Mouse (Mus musculus): ENCODE measurements around the gene Sgcd. TPM values are rescaled to one million over a fixed set of nuclear protein-coding genes. Genes with fewer than 3 reads are reported as not detected.

The Sgcd gene
- polyA plus RNA-seq, 1 experiment from 2014 or later, result 2.5 TPM

DNA sequence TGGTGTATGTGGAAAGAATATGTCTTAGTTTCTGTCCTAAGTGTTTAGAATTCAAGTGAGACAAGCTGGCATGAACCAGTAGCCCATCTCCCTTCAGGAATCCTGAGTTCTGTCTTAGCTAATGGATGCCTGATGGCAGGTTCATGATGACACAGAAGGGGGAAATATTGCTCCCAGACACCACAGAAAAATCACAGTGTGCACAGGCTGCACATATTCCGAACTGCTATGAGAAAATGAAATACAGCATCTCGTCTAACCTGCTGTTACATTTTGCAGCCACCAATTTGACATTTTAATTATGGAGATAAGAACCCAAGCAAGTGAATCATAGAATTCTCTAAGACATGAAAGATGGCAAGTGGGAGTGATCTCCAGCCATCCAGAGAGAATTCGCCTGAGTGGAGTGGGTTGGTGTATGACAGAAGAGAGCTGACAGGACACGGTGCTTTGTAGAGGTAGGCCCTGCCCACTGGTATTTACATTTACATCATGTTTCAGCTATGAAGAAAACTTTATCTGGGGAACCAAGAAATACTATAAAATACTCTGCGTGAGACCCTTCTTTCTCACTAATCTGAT, 1076.0 kb downstream of the Sgcd start:
- ATAC-seq (ENCODE audit: low FRiP score, low TSS enrichment), result no peak
- no peaks in the 10 kb centered on the region for H3K27me3 ChIP-seq (ENCODE audit: insufficient read depth, low read length)
- no peak overlapping the region for H3K27ac ChIP-seq (ENCODE audit: low read length)
- no peak overlapping the region for H3K9ac ChIP-seq (replicated peaks; ENCODE audit: low read length)
- no peaks in the 10 kb centered on the region for H3K4me1 ChIP-seq (ENCODE audit: insufficient read depth, low read length)
- no peaks in the 10 kb centered on the region for H3K9me3 ChIP-seq (ENCODE audit: low read length)
- 53% methylated on average over 5 of the region's 5 CpGs for WGBS
- no peaks in the 10 kb centered on the region for H3K36me3 ChIP-seq (ENCODE audit: insufficient read depth, low read length)
- no peak overlapping the region for H3K4me2 ChIP-seq (replicated peaks; ENCODE audit: low read depth, low read length)
- H3K4me3 ChIP-seq (ENCODE audit: low read length), result no peak overlapping the region

DNA sequence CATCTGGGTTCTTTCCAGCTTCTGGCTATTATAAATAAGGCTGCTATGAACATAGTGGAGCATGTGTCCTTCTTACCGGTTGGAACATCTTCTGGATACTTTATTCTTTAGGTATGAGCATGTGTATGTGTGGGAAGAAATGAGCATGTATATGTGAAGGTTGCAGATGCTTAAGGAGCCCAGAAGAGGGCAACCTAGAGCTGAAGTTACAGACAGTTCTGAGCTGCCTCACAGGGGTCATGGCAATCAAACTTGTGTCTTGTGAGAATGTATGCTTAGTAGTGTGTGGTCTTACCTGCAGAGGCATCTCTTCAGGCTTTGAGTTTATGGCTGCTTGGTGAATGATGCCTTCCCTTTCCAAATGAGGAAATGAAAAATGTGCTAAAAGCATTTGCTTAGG, 1084.5 kb downstream of the Sgcd start:
- H3K9me3 ChIP-seq (ENCODE audit: low read length), result 0 out of 2 replicates have a peak, but pooled peaks cover 4% of the 10 kb centered on the region
- no peak overlapping the region for H3K4me3 ChIP-seq (ENCODE audit: low read length)
- ATAC-seq (ENCODE audit: low FRiP score, low TSS enrichment), result no peak
- H3K27ac ChIP-seq (ENCODE audit: low read length), result no peak overlapping the region
- H3K9ac ChIP-seq (replicated peaks; ENCODE audit: low read length), result no peak overlapping the region
- no peaks in the 10 kb centered on the region for H3K36me3 ChIP-seq (ENCODE audit: insufficient read depth, low read length)
- H3K27me3 ChIP-seq (ENCODE audit: insufficient read depth, low read length), result no peaks in the 10 kb centered on the region
- WGBS, result 90% methylated on average over 1 of the region's 1 CpGs
- H3K4me2 ChIP-seq (replicated peaks; ENCODE audit: low read depth, low read length), result no peak overlapping the region
- H3K4me1 ChIP-seq (ENCODE audit: insufficient read depth, low read length), result no peaks in the 10 kb centered on the region

DNA sequence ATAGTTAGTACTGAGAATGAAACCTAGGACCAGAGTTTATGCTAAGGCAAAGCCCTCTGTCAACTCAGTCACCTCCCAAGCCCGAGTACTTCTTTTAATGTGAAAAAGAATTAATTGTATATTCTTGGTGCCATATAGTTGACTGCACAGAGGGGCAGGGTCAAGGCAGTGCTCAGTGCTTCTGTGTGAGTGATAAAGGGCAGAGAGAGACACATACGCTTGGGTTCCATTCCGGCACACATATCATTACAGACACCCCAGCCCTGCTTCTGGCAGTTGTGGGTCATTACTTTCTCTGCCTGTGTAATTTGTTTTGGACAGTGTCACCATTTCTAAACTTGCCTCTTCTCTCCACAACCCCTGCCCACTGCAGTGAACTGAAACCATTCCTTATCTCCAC, 1099.7 kb downstream of the Sgcd start:
- no peak overlapping the region for H3K4me3 ChIP-seq (ENCODE audit: low read length)
- H3K36me3 ChIP-seq (ENCODE audit: insufficient read depth, low read length), result no peaks in the 10 kb centered on the region
- H3K4me2 ChIP-seq (replicated peaks; ENCODE audit: low read depth, low read length), result no peak overlapping the region
- no peaks in the 10 kb centered on the region for H3K4me1 ChIP-seq (ENCODE audit: insufficient read depth, low read length)
- H3K9ac ChIP-seq (replicated peaks; ENCODE audit: low read length), result no peak overlapping the region
- ATAC-seq (ENCODE audit: low FRiP score, low TSS enrichment), result 0 out of 2 replicates have a peak, but pooled peaks have one; percentile 49
- no peaks in the 10 kb centered on the region for H3K27me3 ChIP-seq (ENCODE audit: insufficient read depth, low read length)
- no peak overlapping the region for H3K27ac ChIP-seq (ENCODE audit: low read length)
- 43% methylated on average over 3 of the region's 3 CpGs for WGBS
- H3K9me3 ChIP-seq (ENCODE audit: low read length), result no peaks in the 10 kb centered on the region

DNA sequence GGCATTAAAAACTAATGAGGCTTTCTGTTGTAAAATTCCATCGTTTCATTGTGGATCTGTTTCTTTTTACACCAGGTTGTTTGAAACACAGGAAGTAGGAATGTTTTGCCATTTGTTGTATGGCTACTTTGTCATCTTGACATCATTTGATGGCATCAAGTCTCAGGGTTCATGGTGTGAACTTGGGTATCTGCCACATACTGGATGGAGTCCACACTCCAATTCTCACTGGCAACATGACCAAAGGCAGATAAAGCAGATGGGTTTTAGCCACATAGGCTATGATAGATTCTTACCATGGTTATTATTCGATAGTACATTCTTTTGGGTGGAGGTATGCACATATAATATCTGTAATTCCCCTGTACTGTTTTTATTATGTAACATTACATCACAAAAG, 1106.3 kb downstream of the Sgcd start:
- Histone ChIP-seq H3K4me1 (ENCODE audit: insufficient read depth, low read length) (no peaks in the 10 kb centered on the region), H3K36me3 (ENCODE audit: insufficient read depth, low read length) (no peaks in the 10 kb centered on the region), H3K9ac (replicated peaks; ENCODE audit: low read length) (no peak overlapping the region), H3K4me3 (ENCODE audit: low read length) (no peak overlapping the region), H3K27ac (ENCODE audit: low read length) (no peak overlapping the region), H3K4me2 (replicated peaks; ENCODE audit: low read depth, low read length) (no peak overlapping the region), H3K27me3 (ENCODE audit: insufficient read depth, low read length) (no peaks in the 10 kb centered on the region), H3K9me3 (ENCODE audit: low read length) (no peaks in the 10 kb centered on the region)
- no peak for ATAC-seq (ENCODE audit: low FRiP score, low TSS enrichment)
- 77% methylated on average over 2 of the region's 2 CpGs for WGBS

DNA sequence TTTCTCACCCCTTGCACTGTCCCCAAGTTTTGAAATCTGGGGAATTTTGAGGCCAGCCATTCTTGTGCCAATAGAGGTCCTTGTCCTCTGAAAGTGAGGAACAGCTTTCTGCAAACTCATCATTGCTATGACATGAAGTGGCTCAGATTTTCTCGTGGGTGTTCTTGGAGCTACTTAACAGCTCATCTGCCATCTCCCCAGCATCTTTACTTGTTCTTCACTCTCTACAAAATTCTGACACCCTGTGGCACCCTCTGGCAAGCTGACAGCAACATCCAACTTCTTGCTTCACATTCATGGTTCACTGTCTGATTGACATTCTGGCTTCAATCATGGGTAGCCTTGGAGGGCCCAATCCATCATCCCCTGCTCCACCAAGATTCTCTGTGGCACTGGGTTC, 1113.0 kb downstream of the Sgcd start:
- ATAC-seq (ENCODE audit: low FRiP score, low TSS enrichment), result no peak
- Histone ChIP-seq H3K27me3 (ENCODE audit: insufficient read depth, low read length) (no peaks in the 10 kb centered on the region), H3K4me1 (ENCODE audit: insufficient read depth, low read length) (no peaks in the 10 kb centered on the region), H3K27ac (ENCODE audit: low read length) (no peak overlapping the region), H3K36me3 (ENCODE audit: insufficient read depth, low read length) (no peaks in the 10 kb centered on the region), H3K9ac (replicated peaks; ENCODE audit: low read length) (no peak overlapping the region), H3K9me3 (ENCODE audit: low read length) (no peaks in the 10 kb centered on the region), H3K4me2 (replicated peaks; ENCODE audit: low read depth, low read length) (no peak overlapping the region), H3K4me3 (ENCODE audit: low read length) (no peak overlapping the region)
- 70% methylated on average over 1 of the region's 1 CpGs for WGBS

DNA sequence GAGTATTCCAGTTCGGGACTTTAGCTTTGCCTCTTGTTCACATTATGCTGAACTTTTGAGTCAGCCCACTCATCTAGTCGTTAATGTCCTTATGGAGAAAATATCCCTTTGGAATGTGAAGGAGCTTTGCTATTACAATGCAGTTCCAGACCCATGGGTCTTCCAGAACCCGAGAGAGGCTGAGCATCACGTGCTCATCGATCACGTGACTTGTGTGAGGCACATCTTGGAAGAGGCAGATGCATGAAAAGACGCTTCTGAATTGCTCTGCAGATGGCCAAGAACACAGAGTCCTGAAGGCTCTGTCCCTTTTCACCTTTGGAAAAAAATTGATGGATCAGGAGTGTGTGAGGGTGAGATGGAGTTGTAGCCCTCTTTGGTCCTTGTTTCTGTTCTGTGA, 1120.2 kb downstream of the Sgcd start:
- Histone ChIP-seq H3K9me3 (ENCODE audit: low read length) (no peaks in the 10 kb centered on the region), H3K4me3 (ENCODE audit: low read length) (no peak overlapping the region), H3K9ac (replicated peaks; ENCODE audit: low read length) (no peak overlapping the region), H3K27me3 (ENCODE audit: insufficient read depth, low read length) (no peaks in the 10 kb centered on the region), H3K4me1 (ENCODE audit: insufficient read depth, low read length) (no peaks in the 10 kb centered on the region), H3K36me3 (ENCODE audit: insufficient read depth, low read length) (no peaks in the 10 kb centered on the region), H3K27ac (ENCODE audit: low read length) (no peak overlapping the region), H3K4me2 (replicated peaks; ENCODE audit: low read depth, low read length) (no peak overlapping the region)
- whole genome bisulfite sequencing, result 81% methylated on average over 7 of the region's 7 CpGs
- ATAC-seq (ENCODE audit: low FRiP score, low TSS enrichment), result no peak

DNA sequence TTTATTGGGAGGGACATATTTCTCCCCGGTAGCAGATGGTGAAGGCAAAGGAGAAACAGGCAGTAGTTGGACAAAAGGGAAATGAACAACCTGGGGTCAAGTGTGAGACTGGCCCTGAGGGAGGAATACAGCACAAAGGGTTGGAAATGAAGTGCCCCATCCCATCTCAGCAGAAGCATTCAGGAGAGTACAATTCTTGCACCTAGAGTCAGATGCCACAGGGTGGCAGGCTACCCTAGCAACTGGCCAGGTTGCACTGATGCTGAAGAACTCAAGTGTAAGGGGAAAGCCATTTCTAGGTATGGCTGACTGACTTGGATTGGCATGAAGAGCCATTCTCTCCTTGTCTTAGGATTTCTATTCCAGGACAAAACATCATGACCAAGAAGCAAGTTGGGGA, 1124.0 kb downstream of the Sgcd start:
- peak; percentile 61; the same call in 1 of the 2 replicates for ATAC-seq (ENCODE audit: low FRiP score, low TSS enrichment)

DNA sequence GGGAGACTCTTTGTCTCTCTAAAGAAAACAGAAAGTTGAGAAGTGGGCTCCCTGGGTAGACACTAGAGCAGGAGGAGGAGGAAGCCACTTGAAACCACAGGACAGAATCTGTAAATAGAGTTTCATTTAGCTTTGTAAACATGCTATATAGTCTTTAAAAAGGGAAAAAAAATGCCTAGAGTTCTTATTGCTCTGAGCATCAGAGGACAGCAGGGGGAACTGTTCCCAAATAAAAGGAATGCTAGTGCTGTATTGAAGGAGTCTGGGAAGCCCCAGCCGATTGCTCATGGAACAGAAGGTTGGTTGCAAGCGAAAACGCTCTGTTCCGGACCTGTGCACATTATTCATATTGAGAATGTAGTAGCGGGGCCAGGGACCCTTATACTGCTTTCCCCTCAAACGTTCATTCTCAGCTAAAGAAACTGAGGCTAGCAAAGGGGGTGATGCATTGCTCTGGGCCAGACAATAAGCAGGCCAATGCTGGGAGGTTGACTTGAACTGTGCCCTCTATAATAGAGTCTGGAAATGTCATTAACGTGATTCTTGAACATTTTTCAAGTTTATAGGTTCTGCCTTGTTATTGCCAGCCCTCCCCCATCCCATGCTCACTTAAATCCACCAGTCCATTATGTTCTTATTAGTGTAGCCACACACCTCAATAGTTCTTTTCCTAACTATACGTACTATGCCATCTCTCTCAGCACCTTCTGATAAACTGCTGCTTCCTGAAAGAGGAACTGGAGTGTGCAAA, 1140.4 kb downstream of the Sgcd start:
- peaks cover 21% of the 10 kb centered on the region for H3K4me1 ChIP-seq (ENCODE audit: insufficient read depth, low read length)
- H3K4me2 ChIP-seq (replicated peaks; ENCODE audit: low read depth, low read length), result 0 out of 2 replicates have a peak overlapping the region, but pooled peaks have one; percentile 16
- 13% methylated on average over 8 of the region's 8 CpGs for WGBS
- H3K36me3 ChIP-seq (ENCODE audit: insufficient read depth, low read length), result no peaks in the 10 kb centered on the region
- peak; percentile 88 for ATAC-seq (ENCODE audit: low FRiP score, low TSS enrichment)
- no peak overlapping the region for H3K9ac ChIP-seq (replicated peaks; ENCODE audit: low read length)
- peak overlapping the region; percentile 81 for H3K27ac ChIP-seq (ENCODE audit: low read length)
- H3K4me3 ChIP-seq (ENCODE audit: low read length), result no peak overlapping the region
- H3K9me3 ChIP-seq (ENCODE audit: low read length), result no peaks in the 10 kb centered on the region
- H3K27me3 ChIP-seq (ENCODE audit: insufficient read depth, low read length), result no peaks in the 10 kb centered on the region

More for the DNA sequence above, 1124.0 kb downstream of the Sgcd start:
- no peaks in the 10 kb centered on the region for H3K4me1 ChIP-seq (ENCODE audit: insufficient read depth, low read length)
- no peaks in the 10 kb centered on the region for H3K27me3 ChIP-seq (ENCODE audit: insufficient read depth, low read length)
- H3K27ac ChIP-seq (ENCODE audit: low read length), result no peak overlapping the region
- 89% methylated on average over 1 of the region's 1 CpGs for WGBS
- H3K36me3 ChIP-seq (ENCODE audit: insufficient read depth, low read length), result no peaks in the 10 kb centered on the region
- no peaks in the 10 kb centered on the region for H3K9me3 ChIP-seq (ENCODE audit: low read length)
- no peak overlapping the region for H3K4me2 ChIP-seq (replicated peaks; ENCODE audit: low read depth, low read length)
- no peak overlapping the region for H3K4me3 ChIP-seq (ENCODE audit: low read length)
- H3K9ac ChIP-seq (replicated peaks; ENCODE audit: low read length), result no peak overlapping the region

DNA sequence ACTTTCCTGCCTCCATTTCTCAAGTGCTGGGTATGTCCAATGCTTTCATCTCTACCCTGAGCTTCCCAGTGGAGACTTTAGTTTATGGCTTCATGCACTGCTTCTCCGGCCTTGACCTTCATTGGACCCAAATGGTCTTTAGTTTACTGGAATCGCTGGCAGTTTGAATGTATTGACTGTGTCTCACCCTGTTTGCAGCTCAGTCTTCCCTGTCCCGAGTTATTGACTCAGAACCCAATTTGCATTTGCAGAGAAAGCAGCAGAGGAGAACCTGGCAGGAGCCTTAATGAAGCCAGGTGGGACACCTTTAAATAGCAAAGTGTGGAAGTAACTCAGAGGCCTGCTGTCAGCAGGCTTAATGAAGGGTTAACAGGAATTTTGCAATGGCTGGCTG, 1140.9 kb downstream of the Sgcd start:
- Histone ChIP-seq H3K4me2 (replicated peaks; ENCODE audit: low read depth, low read length) (no peak overlapping the region), H3K27ac (ENCODE audit: low read length) (peak overlapping the region; percentile 81), H3K27me3 (ENCODE audit: insufficient read depth, low read length) (no peaks in the 10 kb centered on the region), H3K9ac (replicated peaks; ENCODE audit: low read length) (no peak overlapping the region), H3K4me1 (ENCODE audit: insufficient read depth, low read length) (peaks cover 21% of the 10 kb centered on the region), H3K36me3 (ENCODE audit: insufficient read depth, low read length) (no peaks in the 10 kb centered on the region), H3K9me3 (ENCODE audit: low read length) (no peaks in the 10 kb centered on the region), H3K4me3 (ENCODE audit: low read length) (no peak overlapping the region)
- ATAC-seq (ENCODE audit: low FRiP score, low TSS enrichment), result peak; percentile 81
- 13% methylated on average over 3 of the region's 3 CpGs for WGBS

DNA sequence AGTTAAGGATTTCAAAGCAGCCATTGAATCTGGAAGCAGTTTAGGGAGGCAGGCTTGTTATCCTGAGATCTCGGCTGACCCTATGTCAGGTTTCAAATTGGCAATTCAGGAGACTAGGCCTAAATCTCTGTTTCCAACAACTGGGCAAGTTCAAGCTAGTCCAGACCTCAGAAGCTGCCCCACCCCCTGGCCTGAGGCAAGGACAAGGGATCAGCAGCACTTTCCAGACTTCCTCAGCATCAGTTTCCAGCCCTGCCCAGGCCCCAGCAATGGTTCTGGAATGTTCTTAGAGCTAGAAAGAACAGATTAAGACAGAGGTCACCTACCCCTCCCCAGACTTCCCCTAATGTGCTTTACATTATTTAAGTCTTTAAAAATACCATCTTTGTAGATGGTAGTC, 1142.1 kb downstream of the Sgcd start:
- Histone ChIP-seq H3K9ac (replicated peaks; ENCODE audit: low read length) (no peak overlapping the region), H3K36me3 (ENCODE audit: insufficient read depth, low read length) (no peaks in the 10 kb centered on the region), H3K4me2 (replicated peaks; ENCODE audit: low read depth, low read length) (no peak overlapping the region), H3K9me3 (ENCODE audit: low read length) (no peaks in the 10 kb centered on the region), H3K4me3 (ENCODE audit: low read length) (no peak overlapping the region), H3K27me3 (ENCODE audit: insufficient read depth, low read length) (no peaks in the 10 kb centered on the region), H3K27ac (ENCODE audit: low read length) (peak overlapping the region; percentile 28; the same call in 1 of the 2 replicates), H3K4me1 (ENCODE audit: insufficient read depth, low read length) (peaks cover 24% of the 10 kb centered on the region)
- no peak for ATAC-seq (ENCODE audit: low FRiP score, low TSS enrichment)
- WGBS, result 50% methylated on average over 1 of the region's 1 CpGs
